Mouse (Mus musculus) inflammation-experienced regulatory T-cells, adult 6 months (primary cell): ENCODE results near the gene Traf6. TPM values are rescaled to one million over a fixed set of nuclear protein-coding genes. Genes with fewer than 3 reads are reported as not detected.

Experiments used
- ATAC-seq: one replicate; pipeline ENCODE4 v1.8.0; 2017
- polyA plus RNA-seq, 3 experiments: library from polyadenylated mRNA; unstranded; fragments of 100-300 nt; shearing (Covaris generic); gene quantifications; one replicate each; pipeline ENCODE4 v1.2.1; 2017

Gene Traf6
- polyA plus RNA-seq, result 10 to 100 TPM; 10.8 to 15.1 (median 14.4) TPM

- peak; percentile 91 for ATAC-seq
These were observed at the start of gene Traf6 for GRCm38 (mm10) chr2:101678236-101679021. Gene Traf6 (plus strand): TSS chr2:101678429.

GRCm38 (mm10) chr2:101638979-101639839, 39.0 kb upstream of the Traf6 start:
- ATAC-seq, result no peak

- no peak for ATAC-seq
These were observed 38.3 kb upstream of the Traf6 start for GRCm38 (mm10) chr2:101639840-101640350.

DNA sequence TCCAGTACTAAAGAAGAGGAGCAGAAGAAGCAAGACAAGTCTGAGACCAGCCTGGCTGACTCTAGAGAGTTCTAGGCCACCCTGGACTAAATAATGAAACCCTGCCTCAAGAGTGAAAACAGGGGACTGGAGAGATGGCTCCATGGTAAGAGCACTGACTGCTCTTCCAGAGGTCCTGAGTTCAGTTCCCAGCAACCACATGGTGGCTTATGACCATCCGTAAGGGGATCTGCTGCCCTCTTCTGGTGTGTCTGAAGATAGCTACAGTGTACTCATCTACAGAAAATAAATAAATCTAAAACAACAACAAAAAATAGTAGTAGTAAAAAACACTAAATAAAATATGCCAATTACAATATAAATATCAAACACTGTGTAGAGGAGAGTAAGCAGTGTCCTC, 32.4 kb upstream of the Traf6 start:
- ATAC-seq, result no peak

DNA sequence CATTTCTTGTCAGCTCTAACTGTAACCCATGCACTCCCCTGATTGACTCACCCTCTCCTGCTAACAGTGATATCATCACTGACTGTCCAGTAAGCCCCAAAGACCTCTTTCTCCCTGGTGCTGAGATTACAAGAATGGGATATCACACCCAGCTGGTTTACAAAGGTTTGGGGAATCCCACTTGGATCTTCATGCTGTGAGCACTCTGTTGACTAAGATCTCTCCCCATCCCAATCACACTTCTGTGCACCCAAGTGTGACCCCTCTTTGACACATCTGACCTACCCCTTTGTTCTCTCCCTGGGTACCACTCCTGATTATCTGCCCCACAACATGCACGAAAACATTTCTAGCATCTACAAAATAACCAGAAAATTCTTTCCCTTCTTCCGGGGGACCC, 29.9 kb upstream of the Traf6 start:
- no peak for ATAC-seq

GRCm38 (mm10) chr2:101649114-101649671, 29.0 kb upstream of the Traf6 start, which contains the start of the genes Rag1 and B230118H07Rik:
Gene Rag1 (minus strand): TSS chr2:101649501.
Gene B230118H07Rik (minus strand): TSS chr2:101649532.
- no peak for ATAC-seq

GRCm38 (mm10) chr2:101650446-101650845, 27.8 kb upstream of the Traf6 start:
- no peak for ATAC-seq

- ATAC-seq, result no peak
These were observed 25.9 kb upstream of the Traf6 start for GRCm38 (mm10) chr2:101652204-101652920.

GRCm38 (mm10) chr2:101652921-101653597, 25.2 kb upstream of the Traf6 start:
- ATAC-seq, result peak; percentile 60

- no peak for ATAC-seq
These were observed 17.7 kb upstream of the Traf6 start for GRCm38 (mm10) chr2:101660536-101660935.

DNA sequence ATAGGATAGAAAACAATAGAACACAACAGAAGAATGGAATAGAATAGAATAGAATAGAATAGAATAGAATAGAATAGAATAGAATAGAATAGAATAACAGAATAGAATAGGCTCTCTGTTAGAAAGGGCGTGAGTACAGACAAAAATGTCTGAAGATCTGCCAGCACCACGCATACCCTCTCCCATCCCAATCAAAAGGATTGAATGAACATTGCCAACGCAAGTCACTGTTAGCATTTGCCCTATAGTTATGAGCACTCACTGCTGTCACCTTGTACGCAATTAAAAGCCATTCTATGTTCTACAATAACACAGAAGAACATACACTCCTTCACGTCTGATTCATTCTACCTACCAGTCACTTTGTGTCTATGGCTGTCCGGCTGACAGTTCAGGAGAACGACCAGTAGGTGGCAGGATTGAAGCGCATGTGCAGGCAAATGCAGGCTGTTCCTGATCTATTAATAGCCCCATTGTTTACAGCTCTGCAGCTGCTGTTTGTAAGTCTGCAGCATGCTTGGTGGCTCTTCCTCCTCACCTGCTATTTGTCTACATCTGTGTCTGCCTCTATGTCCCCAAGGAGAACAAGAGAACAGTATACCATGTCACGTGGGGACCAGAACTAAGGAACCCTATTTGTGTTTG, 13.0 kb upstream of the Traf6 start:
- ATAC-seq, result peak; percentile 91

DNA sequence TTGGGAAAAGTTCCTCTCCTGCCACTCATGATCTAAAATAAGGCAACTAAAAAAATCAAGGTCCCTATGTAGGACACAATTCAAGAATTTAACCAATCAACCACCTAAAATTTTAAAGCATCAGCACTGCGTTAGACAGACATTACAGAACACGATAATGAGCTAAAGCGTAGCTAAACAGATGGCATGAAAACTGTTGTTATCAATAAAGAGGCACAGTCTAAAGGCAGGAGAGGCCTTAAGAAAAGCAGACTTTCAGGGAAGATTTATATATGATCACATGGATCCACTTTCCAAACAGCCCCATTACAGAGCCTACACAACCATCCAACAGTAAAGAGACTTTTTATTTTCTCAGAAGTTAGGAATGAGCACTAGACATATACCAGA, 12.5 kb upstream of the Traf6 start:
- ATAC-seq, result no peak

DNA sequence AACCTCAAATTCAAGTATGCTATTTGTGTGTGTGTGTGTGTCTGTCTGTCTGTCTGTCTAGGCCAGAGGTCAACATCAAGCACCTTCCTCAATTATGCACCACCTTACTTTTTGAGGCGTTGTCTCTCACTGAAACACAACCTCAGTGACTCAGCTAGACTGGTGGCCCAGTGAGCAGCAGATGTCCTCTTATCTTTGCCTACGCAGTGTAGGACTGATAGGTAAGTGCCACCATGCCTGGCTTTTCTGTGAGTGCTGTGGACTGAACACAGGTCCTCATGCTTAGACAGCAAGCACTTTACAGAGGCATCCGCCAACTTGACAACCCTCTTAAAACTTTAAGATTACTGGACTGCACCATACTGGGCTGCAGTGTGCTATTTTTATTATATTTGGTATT, 9.5 kb upstream of the Traf6 start:
- ATAC-seq, result no peak

DNA sequence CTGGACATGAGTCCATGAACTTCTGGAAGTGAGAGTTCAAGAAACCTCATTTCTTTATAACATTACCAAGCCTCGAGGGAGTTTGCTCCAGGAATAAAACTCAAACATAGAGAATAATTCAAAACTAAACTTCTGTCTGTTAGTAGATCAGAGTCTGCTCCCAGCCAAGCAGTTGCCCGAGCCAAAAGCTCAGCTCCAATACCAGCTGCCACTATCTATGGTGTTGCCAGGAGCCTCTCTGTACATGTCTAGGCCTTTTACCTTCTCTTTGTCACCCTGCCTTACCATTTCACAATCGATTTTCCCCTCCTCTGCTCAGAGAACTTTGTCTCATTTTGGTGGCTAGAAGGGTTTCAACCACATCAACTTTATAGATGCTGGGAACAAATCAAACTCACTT, 4.7 kb upstream of the Traf6 start:
- ATAC-seq, result no peak

GRCm38 (mm10) chr2:101679164-101679784, 1.0 kb downstream of the Traf6 start:
- peak; percentile 53 for ATAC-seq

GRCm38 (mm10) chr2:101684421-101684820, 6.2 kb downstream of the Traf6 start:
- no peak for ATAC-seq

GRCm38 (mm10) chr2:101688011-101688410, 9.8 kb downstream of the Traf6 start:
- no peak for ATAC-seq

- no peak for ATAC-seq
These were observed 12.1 kb downstream of the Traf6 start for GRCm38 (mm10) chr2:101690252-101690827.

- ATAC-seq, result no peak
These were observed 14.8 kb downstream of the Traf6 start for GRCm38 (mm10) chr2:101693043-101693442.

GRCm38 (mm10) chr2:101693577-101694215, 15.5 kb downstream of the Traf6 start:
- ATAC-seq, result peak; percentile 53
